Mouse (Mus musculus) adrenal gland, postnatal 14 days (tissue): ENCODE measurements around the gene Mrpl35. TPM values are rescaled to one million over a fixed set of nuclear protein-coding genes. Genes with fewer than 3 reads are reported as not detected.
A peak's percentile ranks its signal among the peaks of the same experiment; 100 is the strongest.

Experiments used
- DNase-seq: peaks from one replicate; pipeline ENCODE4 v3.0.0; 2021; ENCODE audit warnings: mixed read lengths
- long read RNA-seq, 2 experiments: library from polyadenylated mRNA; stranded (forward); transcript quantifications; one replicate each; pipeline ENCODE4 v2.0.0; 2021
- total RNA-seq: library from RNA; stranded (reverse); gene quantifications from 2 replicates; pipeline ENCODE4 v1.2.3, GENCODE M21; 2021

Mrpl35 gene
- total RNA-seq, result 50.1 and 54.5 TPM in 2 replicates
- long read RNA-seq, experiment 1, transcript Mrpl35-201 (4 exons, 3,721 nt), result major isoform, 65 of 69 reads
- long read RNA-seq, experiment 1, partial matches to known transcripts, result 2 of 69 reads
- long read RNA-seq, experiment 1, other reads (novel, unspliced or antisense), result 2 of 69 reads
- long read RNA-seq, experiment 2, transcript Mrpl35-201 (4 exons, 3,721 nt), result major isoform, 84 of 88 reads
- long read RNA-seq, experiment 2, partial matches to known transcripts, result 2 of 88 reads
- long read RNA-seq, experiment 2, other reads (novel, unspliced or antisense), result 2 of 88 reads

GRCm38 (mm10) chr6:71826869-71827268, at the start of gene Mrpl35:
Mrpl35 (minus strand) TSS chr6:71826969.
- DNase-seq, result no peak

- no peak for DNase-seq
Observed at GRCm38 (mm10) chr6:71871396-71871795, 44.6 kb upstream of the Mrpl35 start.

- no peak for DNase-seq
Observed at GRCm38 (mm10) chr6:71868809-71869208, 42.0 kb upstream of the Mrpl35 start.

- DNase-seq, result no peak
Observed at GRCm38 (mm10) chr6:71867751-71868150, 41.0 kb upstream of the Mrpl35 start.

GRCm38 (mm10) chr6:71846906-71847305, 20.1 kb upstream of the Mrpl35 start:
- peak; percentile 17 for DNase-seq

- no peak for DNase-seq
Observed at GRCm38 (mm10) chr6:71840597-71841290, 14.0 kb upstream of the Mrpl35 start.

GRCm38 (mm10) chr6:71839815-71840214, 13.0 kb upstream of the Mrpl35 start:
- no peak for DNase-seq

- DNase-seq, result no peak
Observed at GRCm38 (mm10) chr6:71836811-71837210, 10.0 kb upstream of the Mrpl35 start.

GRCm38 (mm10) chr6:71831581-71831960, 4.8 kb upstream of the Mrpl35 start:
- DNase-seq, result peak; percentile 97

- peak; percentile 99 for DNase-seq
Observed at GRCm38 (mm10) chr6:71830690-71831580, 4.2 kb upstream of the Mrpl35 start, which contains the start of gene Immt. Immt (plus strand) TSS chr6:71831331.

GRCm38 (mm10) chr6:71829768-71830167, 3.0 kb upstream of the Mrpl35 start:
- DNase-seq, result no peak

- DNase-seq, result no peak
Observed at GRCm38 (mm10) chr6:71823961-71824360, 2.8 kb downstream of the Mrpl35 start.

GRCm38 (mm10) chr6:71823488-71823887, 3.3 kb downstream of the Mrpl35 start:
- peak; percentile 94 for DNase-seq

- no peak for DNase-seq
Observed at GRCm38 (mm10) chr6:71823085-71823484, 3.7 kb downstream of the Mrpl35 start.

- DNase-seq, result no peak
Observed at GRCm38 (mm10) chr6:71819764-71820292, 6.9 kb downstream of the Mrpl35 start.

GRCm38 (mm10) chr6:71812820-71813219, 13.9 kb downstream of the Mrpl35 start:
- DNase-seq, result no peak

- no peak for DNase-seq
Observed at GRCm38 (mm10) chr6:71809890-71810289, 16.9 kb downstream of the Mrpl35 start.

GRCm38 (mm10) chr6:71806713-71807112, 20.1 kb downstream of the Mrpl35 start:
- no peak for DNase-seq

GRCm38 (mm10) chr6:71804061-71804829, 22.5 kb downstream of the Mrpl35 start:
- peak; percentile 83 for DNase-seq

- no peak for DNase-seq
Observed at GRCm38 (mm10) chr6:71803609-71804008, 23.2 kb downstream of the Mrpl35 start.

GRCm38 (mm10) chr6:71801714-71802094, 25.1 kb downstream of the Mrpl35 start:
- no peak for DNase-seq
